Mouse (Mus musculus) spleen, postnatal 36 days (tissue): ENCODE measurements around the gene Enthd1.

Experiments used
- DNase-seq, 2 experiments: peaks; one replicate each; pipeline ENCODE4 v3.0.0; 2022; ENCODE audit warnings: low spot score in 2 of 2, mixed read lengths in 1 of 2

Enthd1 gene

DNA sequence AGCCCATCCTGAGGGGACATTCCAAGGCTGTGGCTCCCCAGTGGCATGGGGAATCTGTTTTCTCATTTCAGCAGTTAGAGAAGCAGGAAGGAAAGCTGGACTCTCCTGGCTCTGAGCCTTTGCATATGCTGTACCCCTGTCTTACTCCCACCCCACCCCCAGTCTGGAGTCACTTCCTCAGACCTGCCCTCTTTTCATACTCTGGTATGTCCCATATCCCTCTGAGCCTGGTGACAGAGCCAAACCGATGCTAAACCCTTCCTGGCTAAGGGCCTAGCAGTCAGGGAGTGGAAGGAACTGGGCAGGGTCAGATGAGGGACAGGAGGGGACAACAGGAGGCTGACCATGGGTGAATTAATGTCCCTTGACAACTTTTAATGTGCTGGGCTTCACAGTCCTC, 157.1 kb downstream of the Enthd1 start:
- no peak for DNase-seq
